Mouse (Mus musculus) brain, adult 2 months (tissue): ENCODE measurements around the gene 9530077C05Rik.
A peak's percentile ranks its signal among the peaks of the same experiment; 100 is the strongest.
"Not testable (repeated sequence)": the region's sequence is repeated elsewhere in the genome, so short reads cannot be mapped to it uniquely, and the experiment has no call there.

ENCODE experiments used
- DNase-seq: peaks from one replicate; pipeline ENCODE4 v3.0.0; 2011; ENCODE audit warnings: low read depth, low spot score

The 9530077C05Rik gene

GRCm38 (mm10) chr9:22417547-22417946 lies 6.2 kb downstream of the 9530077C05Rik start:
- no peak for DNase-seq

- no peak for DNase-seq
Measured at GRCm38 (mm10) chr9:22419877-22420276, 8.6 kb downstream of the 9530077C05Rik start.

- peak; percentile 69 for DNase-seq
Measured at GRCm38 (mm10) chr9:22420491-22420890, 9.2 kb downstream of the 9530077C05Rik start.

GRCm38 (mm10) chr9:22422559-22422958 lies 11.2 kb downstream of the 9530077C05Rik start:
- DNase-seq, result no peak

- DNase-seq, result no peak
Measured at GRCm38 (mm10) chr9:22423507-22423906, 12.2 kb downstream of the 9530077C05Rik start.

- DNase-seq, result no peak
Measured at GRCm38 (mm10) chr9:22424196-22424595, 12.9 kb downstream of the 9530077C05Rik start.

- no peak for DNase-seq
Measured at GRCm38 (mm10) chr9:22424719-22425118, 13.4 kb downstream of the 9530077C05Rik start.

- no peak for DNase-seq
Measured at GRCm38 (mm10) chr9:22428028-22428665, 16.8 kb downstream of the 9530077C05Rik start.

- DNase-seq, result no peak
Measured at GRCm38 (mm10) chr9:22428666-22429410, 17.5 kb downstream of the 9530077C05Rik start.

GRCm38 (mm10) chr9:22429533-22430241 lies 18.4 kb downstream of the 9530077C05Rik start:
- DNase-seq, result peak; percentile 72

GRCm38 (mm10) chr9:22430315-22430840 lies 19.1 kb downstream of the 9530077C05Rik start:
- no peak for DNase-seq

- no peak for DNase-seq
Measured at GRCm38 (mm10) chr9:22433221-22433620, 21.9 kb downstream of the 9530077C05Rik start.

- DNase-seq, result no peak
Measured at GRCm38 (mm10) chr9:22434101-22434500, 22.8 kb downstream of the 9530077C05Rik start.

GRCm38 (mm10) chr9:22438826-22439225 lies 27.5 kb downstream of the 9530077C05Rik start:
- DNase-seq, result no peak

GRCm38 (mm10) chr9:22443157-22443556 lies 31.8 kb downstream of the 9530077C05Rik start:
- no peak for DNase-seq

GRCm38 (mm10) chr9:22445123-22445522 lies 33.8 kb downstream of the 9530077C05Rik start:
- DNase-seq, result no peak

GRCm38 (mm10) chr9:22447213-22447612 lies 35.9 kb downstream of the 9530077C05Rik start:
- peak; percentile 43 for DNase-seq

GRCm38 (mm10) chr9:22448420-22448819 lies 37.1 kb downstream of the 9530077C05Rik start:
- no peak for DNase-seq

- peak; percentile 49 for DNase-seq
Measured at GRCm38 (mm10) chr9:22449209-22449608, 37.9 kb downstream of the 9530077C05Rik start.

- no peak for DNase-seq
Measured at GRCm38 (mm10) chr9:22452697-22453096, 41.4 kb downstream of the 9530077C05Rik start.

GRCm38 (mm10) chr9:22453501-22453924 lies 42.2 kb downstream of the 9530077C05Rik start:
- no peak for DNase-seq

GRCm38 (mm10) chr9:22453990-22454389 lies 42.7 kb downstream of the 9530077C05Rik start, which contains the start of gene Gm17545:
Gene Gm17545, plus strand, starts transcription at chr9:22454290.
- not testable (repeated sequence) for DNase-seq
